Mouse (Mus musculus) ES-E14 (cell line): ENCODE measurements around the gene Gpx3. TPM values are rescaled to one million over a fixed set of nuclear protein-coding genes. Genes with fewer than 3 reads are reported as not detected.

Experiments
- DNase-seq: peaks from one replicate; pipeline ENCODE4 v3.0.0-alpha.2; 2013; ENCODE audit warnings: low read depth, low spot score
- H3K27ac ChIP-seq: 2 replicates; pipeline ENCODE4 v1.5.1; 2012; ENCODE audit warnings: low read depth, mild to moderate bottlenecking, low read length, moderate library complexity, mixed read lengths; ENCODE audit not compliant: poor library complexity, insufficient read depth, severe bottlenecking
- H3K36me3 ChIP-seq: 2 replicates; pipeline ENCODE4 v1.6.1; 2012; ENCODE audit warnings: mild to moderate bottlenecking, low read length, moderate library complexity, mixed read lengths; ENCODE audit not compliant: control insufficient read depth, poor library complexity, insufficient read depth, severe bottlenecking
- H3K4me1 ChIP-seq, 2 experiments: fragments of 150-350 bp in 1 of 2; sonication (generic) in 1 of 2; 2 replicates each; pipeline ENCODE4 v1.6.1; 2012; ENCODE audit warnings: low read length in 2 of 2, mild to moderate bottlenecking in 1 of 2, mixed read lengths in 1 of 2; ENCODE audit not compliant: control insufficient read depth in 2 of 2, insufficient read depth in 2 of 2, poor library complexity in 1 of 2
- H3K4me3 ChIP-seq, 2 experiments: fragments of 150-350 bp in 1 of 2; sonication (generic) in 1 of 2; 2 replicates each; pipeline ENCODE4 v1.5.1; 2012; ENCODE audit warnings: low read length in 2 of 2, low read depth in 1 of 2, mild to moderate bottlenecking in 1 of 2, mixed read lengths in 1 of 2; ENCODE audit not compliant: insufficient read depth in 1 of 2, poor library complexity in 1 of 2, severe bottlenecking in 1 of 2
- H3K9ac ChIP-seq: 2 replicates; pipeline ENCODE4 v1.6.1; 2012; ENCODE audit warnings: low read depth, mild to moderate bottlenecking, low read length, mixed read lengths; ENCODE audit not compliant: poor library complexity, insufficient read depth, severe bottlenecking
- H3K9me3 ChIP-seq: fragments of 150-350 bp; sonication (generic); 2 replicates; pipeline ENCODE4 v1.6.1; 2012; ENCODE audit warnings: low read depth, mild to moderate bottlenecking, low read length; ENCODE audit not compliant: control insufficient read depth, insufficient read depth
- CHD2 ChIP-seq: IDR thresholded peaks from 2 replicates; pipeline ENCODE4 v1.6.1; 2014; ENCODE audit warnings: mild to moderate bottlenecking, low read depth, low read length, inconsistent platforms
- HCFC1 ChIP-seq: IDR thresholded peaks from 2 replicates; pipeline ENCODE4 v1.6.1; 2012; ENCODE audit warnings: low read length, inconsistent platforms, borderline replicate concordance; ENCODE audit not compliant: insufficient read depth
- MAFK ChIP-seq: IDR thresholded peaks from 2 replicates; pipeline ENCODE4 v1.6.1; 2014; ENCODE audit warnings: mild to moderate bottlenecking, low read depth, low read length, inconsistent platforms; ENCODE audit not compliant: insufficient read depth
- ZC3H11A ChIP-seq: IDR thresholded peaks from 2 replicates; pipeline ENCODE4 v1.6.1; 2012; ENCODE audit warnings: low read depth, mild to moderate bottlenecking, inconsistent platforms, low read length, borderline replicate concordance
- ZNF384 ChIP-seq: IDR thresholded peaks from 2 replicates; pipeline ENCODE4 v1.6.1; 2012; ENCODE audit warnings: low read depth, low read length, inconsistent platforms
- in situ Hi-C, 2 experiments: fragments of 600-800 bp; cut with MboI; formaldehyde crosslinking; loops; one replicate each; pipeline ENCODE4 v1.15.1; 2025; ENCODE audit warnings: low sequenced_read_pairs in 2 of 2, inconsistent platforms in 1 of 2; ENCODE audit not compliant: unreplicated experiment in 2 of 2
- total RNA-seq: library from RNA; depleted of rRNA; stranded (reverse); fragments of 300-350 nt; gene quantifications from 2 replicates; pipeline ENCODE4 v1.2.3, GENCODE M21; 2012

The Gpx3 gene
- total RNA-seq, 1 experiment: 11.4 TPM

GRCm38 (mm10) chr11:54929744-54930143, 27.5 kb downstream of the Gpx3 start:
- Histone ChIP-seq H3K36me3 (peaks cover 59% of the 10 kb centered on the region), H3K9ac (no peak overlapping the region), H3K4me3 (no peak overlapping the region), H3K9me3 (no peaks in the 10 kb centered on the region), H3K4me1 (0 out of 4 replicates have a peak, but pooled peaks cover 0 to 2% of the 10 kb centered on the region in 2 experiments), H3K27ac (no peak overlapping the region)
- TF ChIP-seq HCFC1: no peak
- TF ChIP-seq CHD2: no peak
- no peak for TF ChIP-seq ZC3H11A
- TF ChIP-seq ZNF384: no peak
- no peak for TF ChIP-seq MAFK
- in situ Hi-C loops: loop anchor here (5.0 kb wide), 1 partner anchor 58 kb away; no protein-coding TSS in a partner anchor
- DNase-seq: no peak

GRCm38 (mm10) chr11:54930318-54930979, 28.2 kb downstream of the Gpx3 start:
- H3K9me3 ChIP-seq: no peaks in the 10 kb centered on the region
- no peak for TF ChIP-seq MAFK
- peak; percentile 61; the same call in 1 of the 2 replicates for TF ChIP-seq ZC3H11A
- peaks cover 62% of the 10 kb centered on the region for H3K36me3 ChIP-seq
- no peak overlapping the region for H3K27ac ChIP-seq
- no peak overlapping the region for H3K4me3 ChIP-seq
- DNase-seq: no peak
- H3K4me1 ChIP-seq: peaks cover 0 to 4% of the 10 kb centered on the region in 2 experiments; a peak in 3 of 4 replicates
- in situ Hi-C loops: loop anchor here (5.0 kb wide), 1 partner anchor 57 kb away; no protein-coding TSS in a partner anchor
- H3K9ac ChIP-seq: no peak overlapping the region

- Histone ChIP-seq H3K27ac (no peak overlapping the region), H3K9me3 (no peaks in the 10 kb centered on the region), H3K4me3 (no peak overlapping the region), H3K36me3 (peaks cover 58% of the 10 kb centered on the region), H3K4me1 (peaks cover 7 to 14% of the 10 kb centered on the region in 2 experiments; a peak in 3 of 4 replicates), H3K9ac (no peak overlapping the region)
- no peak for DNase-seq
- TF ChIP-seq ZC3H11A: peak; percentile 37; the same call in 1 of the 2 replicates
- no peak for TF ChIP-seq MAFK
- in situ Hi-C loops: loop anchor here (5.0 kb wide), 1 partner anchor 56 kb away; no protein-coding TSS in a partner anchor
Observed at GRCm38 (mm10) chr11:54931405-54932093, 29.3 kb downstream of the Gpx3 start.

- Histone ChIP-seq H3K27ac (no peak overlapping the region), H3K9me3 (no peaks in the 10 kb centered on the region), H3K36me3 (peaks cover 56% of the 10 kb centered on the region), H3K4me1 (peaks cover 8 to 17% of the 10 kb centered on the region in 2 experiments; a peak in 3 of 4 replicates), H3K9ac (no peak overlapping the region), H3K4me3 (no peak overlapping the region)
- TF ChIP-seq ZNF384 (no peak), CHD2 (no peak), MAFK (no peak), HCFC1 (no peak), ZC3H11A (no peak)
- no peak for DNase-seq
- in situ Hi-C loops: loop anchor here (5.0 kb wide), 1 partner anchor 55 kb away; no protein-coding TSS in a partner anchor
Observed at GRCm38 (mm10) chr11:54932540-54932939, 30.3 kb downstream of the Gpx3 start.
